Comparison of ENCODE assay signal across 33 mouse cellular contexts in the genomic region with DNA sequence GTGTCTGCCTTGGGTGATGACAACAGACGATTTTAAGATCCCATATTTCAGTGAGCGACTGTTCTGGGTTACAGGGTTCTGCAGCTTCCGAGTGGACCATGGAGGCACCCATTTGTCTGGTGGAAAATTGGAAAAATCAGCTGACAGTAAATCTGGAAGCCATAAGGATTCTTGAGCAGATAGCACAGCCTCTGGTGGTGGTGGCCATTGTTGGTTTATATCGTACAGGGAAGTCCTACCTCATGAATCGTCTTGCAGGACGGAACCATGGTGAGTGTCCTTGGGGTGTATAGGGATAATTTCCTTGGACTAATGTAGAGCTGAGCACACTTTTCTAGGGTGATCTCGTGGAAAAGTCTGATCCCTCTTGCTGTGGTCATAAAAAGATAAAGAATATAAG. TPM values are rescaled to one million over a fixed set of nuclear protein-coding genes. Genes with fewer than 3 reads are reported as not detected.
DNase-seq lines count a peak whose midpoint lies in the region; ATAC-seq and TF ChIP-seq lines count a peak whose summit lies in the region.
"Had no signal": no experiment of that assay in that cellular context is flagged by ENCODE, and none has a peak within 500 bp of the region (broad histone marks: within the 10 kb centered on the region; RNA-seq: fewer than 3 reads in every experiment).

No protein-coding gene starts in this region.

- no peak for TF ChIP-seq CTCF in gastrocnemius, adult 2 months (IDR thresholded peaks at IDR 0.05)
- no peak for TF ChIP-seq CTCF in hindbrain, postnatal 0 days (IDR thresholded peaks at IDR 0.05; ENCODE audit: low read depth)

- 84% methylated on average over 7 of the region's 7 CpGs for WGBS in hindbrain, postnatal 0 days

- no peak overlapping the region for H3K9ac ChIP-seq in hindbrain, postnatal 0 days (replicated peaks; ENCODE audit: low read length)
- H3K9ac ChIP-seq: embryonic facial prominence, embryonic 13.5 days; forebrain, embryonic 13.5 days; forebrain, postnatal 0 days; heart, embryonic 12.5 days; heart, embryonic 15.5 days; hindbrain, embryonic 14.5 days; intestine, embryonic 15.5 days had no signal

- ATAC-seq in megakaryocyte progenitor cell, adult 5-6 weeks (replicated peaks; ENCODE audit: poor library complexity): peak; percentile 26; the same call in 1 of the 2 replicates
- ATAC-seq in hindbrain, postnatal 0 days: no peak
- ATAC-seq: forebrain, embryonic 13.5 days; forebrain, postnatal 0 days; Patski had no signal

- no peaks in the 10 kb centered on the region for H3K9me3 ChIP-seq in hindbrain, postnatal 0 days (ENCODE audit: low read length)
- H3K9me3 ChIP-seq: embryonic facial prominence, embryonic 10.5 days; embryonic facial prominence, embryonic 13.5 days; forebrain, embryonic 10.5 days; forebrain, embryonic 13.5 days; G1E; heart, embryonic 12.5 days; heart, embryonic 15.5 days; intestine, embryonic 15.5 days had no signal

- peak overlapping the region; percentile 16; the same call in 1 of the 2 replicates for H3K4me3 ChIP-seq in gastrocnemius, adult 2 months
- no peak overlapping the region for H3K4me3 ChIP-seq in hindbrain, postnatal 0 days (ENCODE audit: low read length)
- H3K4me3 ChIP-seq: embryonic facial prominence, embryonic 10.5 days; embryonic facial prominence, embryonic 13.5 days; forebrain, embryonic 10.5 days; forebrain, embryonic 13.5 days; heart, embryonic 12.5 days; heart, embryonic 15.5 days; intestine, embryonic 15.5 days had no signal

- H3K36me3 ChIP-seq in hindbrain, postnatal 0 days (ENCODE audit: insufficient read depth, low read length): no peaks in the 10 kb centered on the region
- H3K36me3 ChIP-seq: embryonic facial prominence, embryonic 10.5 days; embryonic facial prominence, embryonic 13.5 days; forebrain, embryonic 10.5 days; G1E; heart, embryonic 12.5 days; heart, embryonic 15.5 days; intestine, embryonic 15.5 days had no signal

- H3K27ac ChIP-seq in gastrocnemius, adult 2 months: no peak overlapping the region
- no peak overlapping the region for H3K27ac ChIP-seq in hindbrain, postnatal 0 days
- H3K27ac ChIP-seq: embryonic facial prominence, embryonic 10.5 days; embryonic facial prominence, embryonic 13.5 days; forebrain, embryonic 10.5 days; forebrain, embryonic 13.5 days; heart, embryonic 15.5 days; hindbrain, embryonic 14.5 days; intestine, embryonic 15.5 days had no signal

- no peaks in the 10 kb centered on the region for H3K4me1 ChIP-seq in hindbrain, postnatal 0 days (ENCODE audit: insufficient read depth, low read length)
- H3K4me1 ChIP-seq: intestine, embryonic 15.5 days had no signal

- no peaks in the 10 kb centered on the region for H3K27me3 ChIP-seq in hindbrain, postnatal 0 days (ENCODE audit: insufficient read depth, low read length)
- H3K27me3 ChIP-seq: embryonic facial prominence, embryonic 13.5 days; forebrain, embryonic 13.5 days; heart, embryonic 12.5 days; heart, embryonic 15.5 days; intestine, embryonic 15.5 days; Patski had no signal

- intact Hi-C loops in gastrocnemius, adult 2 months (cut with DNase I): loop anchor here (5.0 to 10.0 kb wide), 2 partner anchors 61 to 287 kb away; a partner anchor contains a TSS

- H3K4me2 ChIP-seq in hindbrain, postnatal 0 days (ENCODE audit: low read depth, low read length): no peak overlapping the region
- H3K4me2 ChIP-seq: embryonic facial prominence, embryonic 13.5 days; forebrain, embryonic 13.5 days; heart, embryonic 12.5 days; heart, embryonic 15.5 days; hindbrain, embryonic 14.5 days; intestine, embryonic 15.5 days had no signal

- DNase-seq in gastrocnemius, adult 2 months: no peak
- no peak for DNase-seq in gastrocnemius, postnatal 10 days
- peak; percentile 16 for DNase-seq in lung, postnatal 36 days
- DNase-seq in lung, postnatal 25 days (ENCODE audit: low spot score): no peak
- DNase-seq in induced T-regulatory cell, adult 2 months (ENCODE audit: low read depth): peak; percentile 57
- no peak for DNase-seq in hindbrain, postnatal 0 days (ENCODE audit: low spot score)
- no peak for DNase-seq in adrenal gland, postnatal 4 days (ENCODE audit: low spot score in 2 of 2)
- DNase-seq: adrenal gland, postnatal 14 days; cerebellum, adult 11 months; cerebellum, adult 2 months; cerebellum, adult 9-11 months; cerebellum, postnatal 36 days; embryo, embryonic 11 days; forebrain, postnatal 0 days; gastrocnemius, postnatal 36 days; heart, postnatal 14 days; heart, postnatal 4 days; kidney, adult 11 months had no signal

RNA-seq across cellular contexts. Expression of a gene that starts 1.8 kb away (rescaled TPM):
- total RNA-seq in gastrocnemius, adult 2 months (2021): 1 to 10 TPM; 2.9 to 3.0 TPM
- 1 to 10 TPM; 6.6 to 8.6 TPM for total RNA-seq in gastrocnemius, postnatal 10 days (2021)
- 38.6 and 48.9 TPM in 2 replicates for total RNA-seq in megakaryocyte progenitor cell, adult 5-6 weeks (2015)
- total RNA-seq in megakaryocyte progenitor cell, adult 5-6 weeks (2017): 68.1 and 72.0 TPM in 2 replicates
- 2.6 and 2.7 TPM in 2 replicates for total RNA-seq in hindbrain, postnatal 0 days (2014; rRNA removed)
- 2.4 and 3.9 TPM in 2 replicates for polyA plus RNA-seq in hindbrain, postnatal 0 days (2015; fragmentation: Nextera tagmentation; extraction: Ambion mirVana)
- total RNA-seq in adrenal gland, postnatal 4 days (2021): 1 to 10 TPM; 6.7 to 7.8 TPM
- polyA plus RNA-seq: G1E had no signal

RNA-seq across cellular contexts. Expression of a gene that starts 31.5 kb away (rescaled TPM):
- 10 to 100 TPM in 1 of 2 experiments, 1 to 10 TPM in 1; 6.3 to 28.4 TPM for total RNA-seq in gastrocnemius, adult 2 months (2021)
- 1 to 10 TPM; 4.3 to 5.8 TPM for total RNA-seq in gastrocnemius, postnatal 10 days (2021)
- 25.5 and 25.6 TPM in 2 replicates for total RNA-seq in megakaryocyte progenitor cell, adult 5-6 weeks (2015)
- total RNA-seq in megakaryocyte progenitor cell, adult 5-6 weeks (2017): 22.4 and 27.9 TPM in 2 replicates
- 1.9 and 2.8 TPM in 2 replicates for total RNA-seq in hindbrain, postnatal 0 days (2014; rRNA removed)
- polyA plus RNA-seq in hindbrain, postnatal 0 days (2015; fragmentation: Nextera tagmentation; extraction: Ambion mirVana): 3.5 and 3.8 TPM in 2 replicates
- 10 to 100 TPM; 11.0 to 13.1 TPM for total RNA-seq in adrenal gland, postnatal 4 days (2021)

RNA-seq across cellular contexts. Expression of a gene that starts 33.0 kb away (rescaled TPM):
- under 1 TPM in 1 of 2 experiments, not detected in 1; 0.17 TPM for total RNA-seq in gastrocnemius, adult 2 months (2021)
- total RNA-seq in gastrocnemius, postnatal 10 days (2021): not detected
- total RNA-seq in megakaryocyte progenitor cell, adult 5-6 weeks (2015): not detected in 2 replicates
- total RNA-seq in megakaryocyte progenitor cell, adult 5-6 weeks (2017): not detected in 2 replicates
- total RNA-seq in hindbrain, postnatal 0 days (2014; rRNA removed): 0.31 TPM in 1 of 2 replicates, not detected in the other
- 0.18 and 0.24 TPM in 2 replicates for polyA plus RNA-seq in hindbrain, postnatal 0 days (2015; fragmentation: Nextera tagmentation; extraction: Ambion mirVana)
- under 1 TPM; 0.22 to 0.28 TPM for total RNA-seq in adrenal gland, postnatal 4 days (2021)
- total RNA-seq: forebrain, postnatal 0 days; gastrocnemius, adult 8-10 months had no signal
- polyA plus RNA-seq: cerebellum, adult 2 months; cortical plate, adult 2 months; embryonic facial prominence, embryonic 10.5 days; embryonic facial prominence, embryonic 13.5 days; forebrain, embryonic 10.5 days; forebrain, embryonic 13.5 days; forebrain, postnatal 0 days; frontal cortex, adult 2 months; G1E; heart, embryonic 12.5 days; heart, embryonic 15.5 days; hindbrain, embryonic 11.5 days; hindbrain, embryonic 14.5 days had no signal

RNA-seq across cellular contexts. Expression of a gene that starts 58.7 kb away (rescaled TPM):
- 1 to 10 TPM; 2.9 to 3.2 TPM for total RNA-seq in gastrocnemius, adult 2 months (2021)
- total RNA-seq in gastrocnemius, postnatal 10 days (2021): 1 to 10 TPM; 3.7 to 4.5 TPM
- 5.0 and 7.6 TPM in 2 replicates for total RNA-seq in megakaryocyte progenitor cell, adult 5-6 weeks (2015)
- total RNA-seq in megakaryocyte progenitor cell, adult 5-6 weeks (2017): 9.1 and 9.8 TPM in 2 replicates
- total RNA-seq in hindbrain, postnatal 0 days (2014; rRNA removed): 1.0 and 2.7 TPM in 2 replicates
- 1.3 TPM in 2 replicates for polyA plus RNA-seq in hindbrain, postnatal 0 days (2015; fragmentation: Nextera tagmentation; extraction: Ambion mirVana)
- 10 to 100 TPM; 11.5 to 12.4 TPM for total RNA-seq in adrenal gland, postnatal 4 days (2021)
- polyA plus RNA-seq: forebrain, embryonic 10.5 days; G1E had no signal

Comparison
In these comparisons a context has a peak if more than half of its experiments do, and no peak if none do; other contexts are left out.
1. DNase-seq: peak in lung, postnatal 36 days (single experiment) and induced T-regulatory cell, adult 2 months (single experiment); none in gastrocnemius, adult 2 months (single experiment), gastrocnemius, postnatal 10 days (single experiment), lung, postnatal 25 days (single experiment), hindbrain, postnatal 0 days (single experiment) and adrenal gland, postnatal 4 days (0 of 2).
2. RNA of a gene that starts 1.8 kb away (total RNA-seq): 38.6 to 72.0 TPM in megakaryocyte progenitor cell, adult 5-6 weeks; 6.6 to 8.6 TPM in gastrocnemius, postnatal 10 days, 6.7 to 7.8 TPM in adrenal gland, postnatal 4 days, 2.9 to 3.0 TPM in gastrocnemius, adult 2 months and 2.6 to 2.7 TPM in hindbrain, postnatal 0 days; every median in the first group is over 4 times any median in the second.